Mouse (Mus musculus) cerebellum, adult 18-20 months (tissue): ENCODE results near the gene Peg3.
"Not testable (repeated sequence)": the region's sequence is repeated elsewhere in the genome, so short reads cannot be mapped to it uniquely, and the experiment has no call there.

Source experiments
- DNase-seq, 2 experiments: peaks; one replicate each; pipeline ENCODE4 v3.0.0; 2021

Peg3 gene

DNA sequence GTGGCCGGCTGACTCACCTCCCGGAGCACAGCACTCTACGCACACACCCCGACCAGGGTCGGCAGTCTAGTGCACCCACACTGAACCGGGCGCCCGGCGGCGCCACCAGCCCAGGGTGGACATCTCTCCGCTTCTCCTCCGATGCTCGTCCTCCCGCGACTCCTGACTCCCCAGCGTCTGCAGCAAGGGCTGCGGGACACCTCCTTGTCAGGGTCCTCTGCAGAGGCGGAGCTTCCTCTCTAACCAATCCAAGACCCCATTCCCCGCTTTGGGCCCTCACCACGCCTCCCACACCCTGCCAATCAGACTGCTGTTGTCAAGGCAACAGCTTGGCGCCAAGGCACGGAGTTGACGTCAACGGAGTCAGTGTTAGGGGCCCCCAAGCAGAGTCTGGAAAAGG, at the start of gene Peg3, which contains the start of gene Usp29:
Gene Peg3, minus strand, starts transcription at position 191 of the 400 bp plus-strand sequence.
Gene Usp29, plus strand, starts transcription at position 338 of the 400 bp plus-strand sequence.
- peak; percentile 88 to 95 for DNase-seq

DNA sequence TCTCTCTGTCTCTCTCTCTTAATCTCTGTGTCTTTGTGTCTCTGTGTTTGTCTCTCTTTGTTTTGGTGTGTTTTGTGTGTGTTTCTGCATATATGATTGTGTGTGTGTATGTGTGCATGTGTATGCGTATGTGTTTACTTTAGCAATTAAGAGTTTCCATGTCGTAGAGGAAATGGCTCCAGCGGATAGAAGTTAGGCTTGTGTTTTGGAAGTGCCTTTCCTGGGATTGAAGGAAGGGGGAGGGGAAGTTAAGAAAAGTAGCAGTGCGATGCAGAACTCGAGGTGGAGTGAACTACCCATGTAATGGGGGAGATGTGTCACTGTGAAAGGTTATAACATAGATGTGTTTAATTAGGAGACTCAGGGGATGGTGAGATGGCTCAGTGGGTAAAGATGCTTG, 48.9 kb upstream of the Peg3 start:
- DNase-seq: no peak

DNA sequence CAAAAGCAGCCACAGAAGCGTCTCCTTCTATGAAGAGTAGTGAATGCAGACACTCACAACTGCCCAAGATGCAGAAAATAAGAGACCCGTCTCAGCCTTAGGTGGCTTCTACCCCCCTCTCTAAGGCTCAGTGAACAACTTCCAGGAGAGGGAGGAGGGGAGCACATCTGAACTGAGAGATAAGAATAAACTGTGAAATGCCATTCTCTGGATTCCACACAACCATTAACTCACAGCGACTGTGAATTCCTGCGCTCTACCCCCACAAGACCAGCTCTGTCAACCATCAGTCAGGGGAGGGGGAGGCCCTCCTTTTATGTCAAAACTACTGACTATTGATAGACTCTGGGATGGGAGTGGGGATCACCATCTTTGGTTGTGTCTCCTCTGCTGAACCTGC, 47.5 kb upstream of the Peg3 start:
- DNase-seq: no peak

DNA sequence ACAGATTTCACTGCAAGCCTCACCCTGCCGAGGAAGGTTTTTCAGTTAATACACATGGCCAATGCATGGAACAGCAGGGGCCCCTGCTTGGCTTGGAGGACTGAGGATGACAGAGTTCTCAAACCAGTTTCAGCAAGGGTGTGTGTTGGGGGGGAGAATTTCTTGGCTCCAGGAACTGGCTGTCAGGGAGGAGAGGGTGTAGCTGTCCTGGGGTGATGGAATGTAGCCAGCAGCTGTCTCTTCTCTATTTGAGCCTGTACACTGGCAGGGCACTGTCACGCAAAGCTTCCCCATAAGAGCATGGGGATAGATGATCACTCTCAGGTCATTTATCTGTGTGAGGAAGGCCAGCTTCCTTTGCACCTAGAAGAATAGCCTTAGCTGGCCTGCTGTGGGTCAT, 46.9 kb upstream of the Peg3 start:
- peak in 1 of 2 experiments; percentile 6 for DNase-seq

DNA sequence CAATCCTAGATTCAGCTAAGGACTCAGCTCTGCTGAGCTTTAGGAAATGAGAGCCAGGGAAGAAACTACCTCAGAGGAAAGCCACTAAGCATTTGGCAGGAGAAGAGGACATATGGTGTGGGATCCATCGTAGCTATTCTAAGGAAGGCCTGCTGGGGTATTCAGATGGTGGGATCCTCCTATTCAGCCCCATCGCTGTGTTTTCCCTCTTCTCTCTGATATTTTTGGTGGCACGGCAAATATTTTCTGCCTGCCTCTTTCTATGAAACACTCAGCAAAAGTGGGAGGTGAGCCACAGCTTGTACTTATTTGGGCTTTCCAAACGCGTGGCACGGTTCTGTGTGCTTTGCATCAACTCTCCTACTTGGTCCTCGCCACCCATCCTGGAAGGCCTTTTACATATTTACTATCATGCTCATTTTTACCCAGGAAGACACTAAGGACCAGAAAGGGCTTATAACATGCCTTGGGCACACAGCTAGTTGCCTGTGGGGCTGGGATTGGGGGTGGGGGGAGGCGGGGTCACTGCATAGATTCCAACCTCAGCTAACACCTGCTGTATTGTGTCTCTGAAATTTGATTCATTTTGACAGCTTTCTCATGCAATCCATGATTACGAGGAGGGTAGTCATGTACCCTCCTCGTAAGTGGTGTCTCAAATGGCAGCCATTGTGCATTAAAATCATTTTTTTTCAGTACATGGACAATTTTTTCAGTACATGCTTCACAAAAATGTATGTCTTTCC, 46.3 kb upstream of the Peg3 start:
- peak; percentile 44 to 56 for DNase-seq

DNA sequence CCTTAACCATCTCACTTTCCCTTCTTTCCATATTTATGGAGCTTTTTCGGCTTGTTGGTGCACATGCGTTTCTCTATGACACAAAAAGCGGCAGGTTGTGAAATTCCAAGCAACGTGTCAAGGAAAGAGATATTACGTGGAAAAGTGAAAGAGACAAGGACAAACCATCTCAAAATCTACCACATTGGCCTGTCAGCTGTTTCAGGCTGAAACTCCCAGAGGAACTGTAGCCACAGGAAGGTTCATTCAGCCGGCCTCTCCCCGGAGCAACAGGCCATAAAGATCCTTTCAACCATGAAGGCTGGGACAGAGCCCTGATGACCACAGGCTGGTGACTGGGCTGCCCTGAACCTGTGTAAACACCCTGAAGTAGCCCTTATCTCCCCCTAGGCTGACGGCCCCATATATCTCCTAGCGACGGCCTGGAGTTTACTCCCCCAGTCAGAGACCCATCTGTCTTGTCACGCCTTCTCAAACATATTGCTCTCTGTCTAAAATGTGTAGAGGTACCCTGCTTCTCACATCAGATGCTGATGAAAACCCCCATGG, 43.7 kb upstream of the Peg3 start:
- DNase-seq: not testable (repeated sequence)

DNA sequence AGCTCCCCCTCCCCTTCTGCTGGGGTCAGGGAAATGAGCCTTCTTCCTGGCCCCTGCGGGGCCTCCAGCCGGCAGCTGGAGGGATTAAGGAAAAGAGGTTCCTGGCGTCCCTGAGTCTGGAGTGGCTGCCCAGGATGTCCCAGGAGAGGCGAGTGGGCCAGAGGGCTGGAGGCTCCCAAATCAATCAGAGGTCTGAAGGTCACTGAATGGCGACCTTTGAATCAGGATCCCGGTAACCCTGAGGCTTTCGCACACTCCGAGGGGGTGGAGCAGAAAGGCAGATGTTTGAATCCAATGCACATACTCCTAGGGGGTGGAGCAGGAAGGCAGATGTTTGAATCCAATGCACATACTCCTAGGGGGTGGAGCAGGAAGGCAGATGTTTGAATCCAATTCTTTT, 40.1 kb upstream of the Peg3 start:
- DNase-seq: no peak

DNA sequence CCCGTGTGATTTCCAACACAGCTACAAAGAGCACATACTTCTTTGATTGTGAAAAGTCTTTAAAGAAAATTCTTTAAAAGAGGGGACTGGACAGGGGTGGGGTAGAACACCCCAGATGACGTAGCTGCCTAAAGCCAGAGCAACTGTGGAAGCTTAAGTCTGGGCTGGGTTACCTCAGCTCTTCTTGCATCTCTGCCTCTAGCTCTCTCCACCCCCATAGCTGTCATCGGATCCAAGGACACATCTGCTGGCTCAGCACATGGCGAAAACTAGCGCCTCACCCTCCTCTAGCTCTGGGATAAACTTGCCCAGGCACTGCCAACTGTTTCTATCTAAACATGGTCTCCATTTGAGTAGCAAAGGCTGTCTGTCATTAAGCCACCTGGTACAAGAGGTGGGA, 35.0 kb upstream of the Peg3 start:
- DNase-seq: no peak

DNA sequence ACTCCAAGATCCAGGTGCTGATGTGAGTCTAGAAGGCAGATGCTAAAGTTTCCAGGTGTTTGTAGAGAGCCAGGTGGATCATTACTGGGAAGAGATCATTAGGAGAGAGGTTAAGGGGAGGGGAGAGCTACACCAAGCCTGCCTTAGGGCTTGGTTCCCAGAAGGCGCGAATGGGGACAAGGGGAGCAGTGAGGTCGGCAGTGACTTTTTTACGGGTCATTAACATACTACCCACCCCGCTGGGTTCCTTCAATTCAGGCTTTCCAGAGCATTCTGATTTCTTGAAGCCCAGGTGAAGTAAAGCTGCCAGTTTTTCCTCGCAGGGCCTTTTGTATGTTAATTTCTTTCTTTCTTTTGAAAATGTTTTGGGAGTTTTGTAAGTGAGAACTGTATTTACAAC, 29.9 kb upstream of the Peg3 start:
- DNase-seq: no peak

DNA sequence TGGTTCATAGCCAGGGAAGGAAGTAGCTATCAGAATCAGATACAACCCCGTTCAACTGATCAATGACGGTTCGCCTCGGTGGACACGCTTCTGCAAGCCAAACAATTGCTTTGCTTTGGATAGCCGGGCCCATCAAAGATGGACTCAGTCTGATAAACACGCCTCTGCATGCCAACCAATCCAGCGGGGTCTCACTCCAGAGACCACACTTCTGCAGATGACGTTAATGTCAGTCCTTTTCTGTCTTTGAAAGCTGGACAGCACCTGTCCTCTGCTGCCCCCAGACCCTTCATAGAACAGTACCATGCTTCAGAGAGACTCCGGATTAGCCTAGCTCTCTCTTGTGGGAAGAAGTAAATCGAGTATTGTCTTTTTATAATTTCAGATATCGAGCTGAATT, 29.5 kb upstream of the Peg3 start:
- DNase-seq: no peak

DNA sequence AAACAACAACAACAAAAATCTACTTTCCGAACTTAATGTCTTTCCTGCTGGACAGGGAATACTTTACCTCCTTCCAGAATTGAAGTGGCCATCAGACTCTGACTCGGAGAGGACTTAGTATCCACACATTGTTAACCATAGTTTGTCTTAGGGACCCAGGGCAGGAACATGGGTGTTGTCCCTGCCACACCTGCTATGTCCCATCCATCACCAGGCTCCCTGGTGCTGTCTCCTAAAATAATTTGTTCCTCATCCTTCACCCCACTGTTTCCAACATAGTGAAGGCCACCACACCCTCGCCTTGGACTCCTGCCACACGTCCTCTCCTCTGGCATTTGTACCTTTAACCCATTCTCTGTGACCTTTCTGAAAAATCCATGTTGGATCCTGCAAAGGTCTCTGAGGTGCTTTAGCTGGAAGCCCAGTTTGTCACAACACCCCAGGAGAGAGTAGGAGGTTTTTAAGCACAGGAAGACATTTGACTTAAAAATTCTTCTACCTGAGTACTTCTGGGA, 26.6 kb upstream of the Peg3 start:
- no peak for DNase-seq

DNA sequence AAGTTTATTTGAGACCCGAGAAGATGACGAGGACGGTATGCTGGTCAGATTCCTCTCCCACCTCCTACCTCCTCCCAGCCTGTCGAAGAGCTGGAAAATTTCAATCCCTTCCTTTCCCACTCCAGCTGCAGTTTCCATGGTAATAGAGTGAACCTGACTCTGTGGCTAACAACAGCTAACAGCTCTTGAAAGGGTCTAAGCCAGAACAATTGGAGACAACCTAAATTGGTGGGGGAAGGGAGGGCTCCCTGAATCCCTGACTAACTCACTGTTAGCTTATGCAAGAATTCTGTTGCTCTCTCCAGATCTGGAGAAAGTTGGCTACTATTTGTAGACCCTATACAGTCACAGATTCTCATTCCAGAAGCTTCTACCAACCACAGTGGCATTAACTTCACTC, 23.2 kb upstream of the Peg3 start:
- no peak for DNase-seq

DNA sequence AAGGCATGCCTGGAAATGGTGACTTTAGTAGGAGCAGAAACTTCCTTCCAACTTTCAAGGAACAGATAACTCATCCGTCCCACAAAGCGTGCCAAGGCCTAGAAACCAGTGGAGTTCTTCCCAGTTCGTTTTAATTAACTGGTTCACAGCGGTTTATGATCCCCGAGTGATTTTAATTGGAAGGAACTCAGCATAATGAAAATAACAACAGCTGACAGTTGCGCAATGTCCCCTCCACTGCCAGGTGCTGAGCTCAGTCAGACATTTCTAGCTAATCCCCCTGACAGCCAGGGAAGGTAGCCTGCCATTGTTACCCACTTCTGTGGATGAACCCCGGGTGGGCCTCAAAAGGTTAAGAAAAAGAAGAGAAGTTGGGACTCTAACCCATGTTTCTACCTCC, 19.0 kb upstream of the Peg3 start:
- no peak for DNase-seq

DNA sequence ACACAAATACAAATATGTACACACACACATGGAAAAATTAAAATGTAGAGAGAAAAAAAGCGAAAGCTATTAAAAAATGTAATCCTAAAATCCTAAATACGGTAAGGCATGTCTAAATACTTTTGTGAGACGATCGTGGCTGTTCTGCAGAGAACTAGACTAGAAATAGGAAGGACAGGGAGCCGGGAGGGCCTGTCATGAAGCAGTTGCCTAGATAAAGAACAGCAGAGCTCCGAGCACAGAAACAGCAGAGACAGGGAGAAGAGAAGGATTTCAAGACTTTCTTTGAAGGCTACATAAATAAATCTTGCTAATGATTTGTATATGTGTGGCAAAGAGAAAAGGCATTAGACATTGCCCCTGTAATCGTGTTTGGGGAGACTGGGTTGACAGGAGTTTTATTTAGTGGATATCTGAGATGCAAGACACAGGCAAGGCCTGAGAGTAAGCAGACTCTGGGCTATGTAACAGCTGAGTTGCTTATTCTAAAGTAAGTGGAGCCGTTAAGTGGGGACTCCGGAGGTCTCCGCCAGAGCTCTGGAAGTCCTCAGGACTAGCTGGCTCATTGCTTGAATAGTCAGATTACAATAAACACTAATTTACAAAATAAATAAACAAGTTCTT, 14.2 kb upstream of the Peg3 start:
- DNase-seq: no peak

DNA sequence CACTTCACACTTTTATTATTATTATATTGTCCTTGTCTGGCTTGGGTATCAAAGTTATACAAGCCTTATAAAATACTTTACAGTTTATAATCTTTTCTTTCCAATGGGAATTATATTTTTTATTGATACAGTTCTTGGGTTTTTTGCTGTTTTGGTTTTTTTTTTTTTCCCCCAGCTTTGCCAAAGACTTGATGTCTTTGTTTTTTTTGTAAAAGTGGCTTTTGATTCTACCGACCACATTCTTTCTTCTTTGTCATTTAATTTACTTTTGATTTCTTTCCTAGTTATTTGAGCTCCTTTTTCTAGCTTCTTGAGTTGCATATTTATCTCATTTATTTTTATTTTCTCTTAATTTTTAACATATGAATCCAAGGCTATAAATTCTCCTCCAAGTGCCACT, 5.8 kb upstream of the Peg3 start:
- DNase-seq: no peak

DNA sequence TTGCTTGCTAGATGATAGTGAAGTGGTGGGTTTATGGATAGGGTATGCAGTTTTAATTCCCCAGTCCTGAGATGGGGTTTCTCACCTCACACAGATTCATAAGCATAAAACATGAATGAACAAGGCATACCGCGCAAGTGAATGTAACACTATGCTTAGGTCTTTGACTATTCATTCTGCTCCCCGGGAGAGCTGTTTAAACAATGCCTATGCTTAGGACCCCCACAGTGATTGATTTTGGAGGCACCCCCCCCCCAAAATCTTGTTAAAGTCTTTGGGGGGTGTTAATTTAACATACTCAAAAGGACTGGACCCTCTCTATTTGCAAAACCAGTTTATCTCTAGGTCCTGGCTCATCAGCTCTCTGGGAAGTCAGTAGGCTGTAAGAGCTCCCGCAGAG, 1.7 kb upstream of the Peg3 start:
- DNase-seq: no peak

DNA sequence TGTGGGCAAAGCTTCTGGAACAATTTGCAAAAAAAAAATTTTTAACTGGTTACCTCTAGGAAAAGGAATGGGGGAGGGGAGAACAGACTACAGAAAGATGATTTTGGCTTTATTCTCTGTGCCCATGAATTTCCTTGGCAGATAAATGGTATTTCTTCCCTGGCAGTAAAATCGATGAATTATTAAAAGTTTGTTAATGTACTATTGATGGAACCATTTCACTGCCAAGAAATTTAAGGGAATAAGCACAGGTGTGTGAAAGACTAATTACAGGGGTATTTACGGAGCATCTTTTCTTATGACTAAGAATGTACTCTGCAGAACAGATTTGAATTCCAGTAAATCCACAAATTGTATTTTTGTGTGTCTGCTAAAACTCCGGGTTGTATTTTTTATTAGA, 1.1 kb upstream of the Peg3 start:
- no peak for DNase-seq

DNA sequence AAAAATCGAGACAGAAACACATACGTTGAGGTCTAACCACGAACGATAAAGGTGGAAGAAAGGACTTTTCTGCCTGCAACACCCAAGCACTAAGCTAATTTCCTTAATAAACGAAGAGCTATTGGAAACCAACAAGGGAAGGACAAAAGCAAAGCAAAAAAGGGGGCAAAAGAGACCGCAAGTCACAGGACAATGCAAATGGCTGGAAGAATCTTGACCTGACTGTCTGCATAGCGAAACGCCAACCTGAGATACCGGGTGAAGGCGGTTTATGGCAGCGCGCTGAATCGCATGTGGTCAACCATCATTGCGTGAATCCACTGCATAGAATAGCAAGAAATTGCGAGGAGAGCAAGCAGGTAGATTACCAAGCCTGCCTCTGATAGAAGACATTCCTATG, 570 bp upstream of the Peg3 start:
- DNase-seq: peak; percentile 34 to 51

DNA sequence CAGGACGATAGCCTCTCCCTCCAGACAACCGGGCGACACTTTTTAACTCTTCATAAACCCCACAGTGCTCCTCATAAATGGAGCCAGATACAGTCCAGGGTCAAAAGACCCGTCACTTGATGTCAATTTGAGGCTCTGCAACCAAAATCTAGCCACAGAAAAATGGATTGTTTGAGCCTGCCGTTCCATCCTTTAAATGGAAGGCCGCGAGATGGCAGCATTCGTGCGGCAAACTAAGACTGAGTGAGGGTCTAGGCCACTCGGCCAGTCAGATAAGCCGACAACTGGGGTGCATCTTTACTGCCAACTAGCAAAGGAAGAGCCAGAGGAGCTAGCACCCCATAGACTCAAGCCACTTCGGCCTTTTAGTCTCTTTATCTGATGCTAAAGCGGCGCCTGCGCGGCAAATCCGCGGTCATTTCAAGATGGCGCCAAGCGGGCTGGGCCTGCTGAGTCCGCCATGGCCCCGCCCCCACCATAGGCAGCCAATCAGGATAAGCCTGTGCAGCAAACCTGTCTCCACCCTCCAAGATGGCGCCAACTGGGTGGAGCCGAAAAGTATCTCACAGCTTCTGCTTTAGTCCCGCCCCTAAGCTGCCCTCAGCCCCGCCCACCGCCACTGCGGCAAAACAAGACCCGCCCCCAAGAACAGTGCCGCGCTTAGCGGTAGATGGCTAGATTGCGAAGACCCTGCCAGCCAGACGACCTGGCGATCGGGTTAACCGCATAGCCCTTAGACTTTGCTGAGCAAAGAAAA, 992 bp downstream of the Peg3 start:
- DNase-seq: peak; percentile 94 to 98

DNA sequence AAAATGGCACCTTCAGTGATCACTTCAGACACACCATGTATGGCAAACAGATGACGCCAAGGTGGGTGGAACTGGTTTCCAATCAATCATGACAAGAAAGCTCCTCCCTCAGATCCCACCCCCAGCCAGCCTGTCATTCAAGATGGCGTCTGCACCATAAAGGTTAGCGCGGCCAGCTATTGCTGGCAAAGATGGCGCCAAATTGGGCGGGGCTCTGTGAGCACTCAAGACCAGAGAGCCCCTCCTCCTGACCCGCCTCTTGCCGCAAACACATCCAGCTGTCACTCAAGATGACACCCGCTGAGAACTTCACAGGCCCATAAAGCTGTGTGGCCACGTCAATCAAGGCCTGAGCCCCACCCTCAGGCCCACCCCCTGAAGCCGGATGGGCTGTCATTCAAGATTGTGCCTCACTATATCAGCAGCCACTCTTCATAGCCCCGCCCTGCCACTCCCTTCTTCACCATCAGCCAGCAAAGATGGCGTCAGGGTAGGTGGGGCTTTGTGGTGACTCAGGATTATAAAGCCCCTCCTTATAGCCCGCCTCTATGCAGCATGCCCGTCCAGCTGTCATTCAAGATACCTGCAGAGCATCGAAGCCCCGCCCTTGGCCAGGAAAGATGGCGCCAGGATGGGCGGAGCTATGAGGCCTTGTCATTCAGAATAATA, 1.8 kb downstream of the Peg3 start:
- peak; percentile 90 to 97 for DNase-seq

DNA sequence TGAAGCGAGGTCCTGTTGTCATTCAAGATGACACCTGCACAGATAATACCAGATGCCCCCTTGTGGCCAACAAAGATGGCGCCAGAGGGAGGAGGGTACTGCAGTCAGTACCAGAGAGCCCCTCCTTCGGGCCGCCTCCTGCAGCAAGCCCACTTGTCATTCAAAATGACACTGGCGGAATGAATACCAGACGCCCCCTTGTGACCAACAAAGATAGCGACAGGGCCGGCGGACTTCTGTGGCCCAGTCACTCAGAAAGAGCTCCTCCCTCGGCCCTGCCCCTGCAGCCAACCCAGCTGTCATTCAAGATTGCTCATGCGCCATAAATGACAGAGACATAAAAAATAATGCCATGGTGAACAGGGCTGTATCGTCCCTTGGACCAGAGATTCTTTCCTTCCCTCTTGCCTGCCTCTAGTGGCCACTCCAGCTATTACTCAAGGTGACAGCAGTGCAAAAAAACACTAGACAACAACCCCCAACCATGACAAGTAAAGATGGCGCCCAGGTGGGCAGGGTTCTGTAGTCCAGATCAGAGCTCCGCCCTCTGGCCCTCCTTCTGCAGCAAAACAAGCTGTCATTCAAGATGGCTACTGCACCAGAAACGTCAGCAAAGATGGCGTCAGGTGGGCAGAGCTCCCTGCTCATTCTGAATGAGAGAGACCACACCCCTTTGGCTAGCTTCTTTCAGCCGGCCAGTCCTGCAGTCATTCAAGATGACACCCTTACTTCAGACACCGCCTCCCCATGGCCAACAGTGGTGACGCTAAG, 2.7 kb downstream of the Peg3 start:
- DNase-seq: peak; percentile 84 to 93

DNA sequence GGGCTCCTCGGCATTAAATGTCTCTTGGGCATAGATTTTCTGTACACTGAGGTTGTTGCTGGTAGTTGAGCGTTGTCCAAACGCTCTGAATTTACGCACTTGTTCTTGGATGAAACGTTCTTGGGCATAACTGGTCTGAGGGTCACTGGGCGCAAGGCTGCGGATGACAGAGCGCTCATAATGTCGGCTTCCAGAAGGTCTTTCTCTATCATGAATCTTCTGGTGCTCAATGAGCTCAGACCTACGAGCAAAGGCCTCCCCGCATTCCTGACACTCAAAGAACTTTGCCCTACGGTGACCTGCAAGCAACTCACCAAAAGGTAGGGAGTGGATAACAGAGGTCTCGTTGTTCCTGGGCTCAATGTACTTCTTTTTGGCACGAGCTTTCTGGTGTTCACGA, 20.8 kb downstream of the Peg3 start:
- DNase-seq: no peak
